Mouse (Mus musculus): ENCODE measurements at regions not wholly inside any gene's neighbourhood (a gene's known extent, or its start where the extent isn't known, plus 50 kb on each side); places are given as distances from the start of the nearest gene placed in this dataset.

DNA sequence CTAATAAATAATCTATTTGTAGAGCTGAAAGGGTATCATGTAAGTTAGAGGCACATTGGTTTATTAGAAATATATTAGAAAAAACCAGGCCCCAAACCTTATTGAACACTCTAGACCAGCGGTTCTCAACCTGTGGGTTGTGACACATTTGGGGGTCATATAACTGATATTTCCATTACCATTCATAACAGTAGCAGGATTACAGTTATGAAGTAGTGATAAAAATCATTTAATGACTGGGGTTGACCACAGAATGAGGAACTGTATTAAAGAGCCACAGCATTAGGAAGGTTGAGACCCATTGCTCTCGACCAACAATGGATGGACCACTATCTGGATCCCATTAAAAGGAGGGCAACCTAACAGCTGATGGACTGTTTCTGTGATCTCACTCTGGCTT lies 92.8 kb upstream of the F13a1 start:
- WGBS = 85% methylated on average over 2 of the region's 2 CpGs
- H3K36me3 ChIP-seq = no peaks in the 10 kb centered on the region
- ATAC-seq (ENCODE audit: insufficient number of reproducible peaks, insufficient read depth, low FRiP score, low TSS enrichment) = no peak
- no peak overlapping the region for H3K27ac ChIP-seq
- no peak overlapping the region for H3K4me2 ChIP-seq (replicated peaks)
- no peaks in the 10 kb centered on the region for H3K4me1 ChIP-seq
- no peak overlapping the region for H3K9ac ChIP-seq
- no peaks in the 10 kb centered on the region for H3K27me3 ChIP-seq
- no peaks in the 10 kb centered on the region for H3K9me3 ChIP-seq
- H3K4me3 ChIP-seq = no peak overlapping the region

DNA sequence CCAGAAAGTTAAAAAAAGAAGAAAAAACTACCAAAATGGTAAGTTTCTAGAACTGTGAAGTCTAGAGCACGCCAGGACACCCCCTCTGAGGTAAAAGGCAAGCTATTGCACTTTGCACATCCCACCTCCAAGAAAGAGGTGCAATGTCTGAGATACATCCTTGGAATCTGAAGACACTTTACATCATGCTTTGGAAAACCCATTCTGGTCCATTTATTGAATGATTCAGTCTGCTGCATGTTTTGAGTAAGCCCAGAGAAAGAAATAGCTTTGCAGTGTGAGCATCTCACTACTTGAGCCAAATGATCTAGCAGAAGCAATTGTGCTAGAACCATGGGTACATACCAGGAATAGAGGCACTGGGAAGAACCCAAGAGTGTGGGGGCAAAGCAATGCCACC lies 85.1 kb upstream of the F13a1 start:
- Histone ChIP-seq H3K9ac (no peak overlapping the region), H3K4me1 (no peaks in the 10 kb centered on the region), H3K27me3 (no peaks in the 10 kb centered on the region), H3K27ac (no peak overlapping the region), H3K36me3 (no peaks in the 10 kb centered on the region), H3K4me3 (no peak overlapping the region), H3K9me3 (no peaks in the 10 kb centered on the region), H3K4me2 (replicated peaks) (no peak overlapping the region)
- 61% methylated on average over 1 of the region's 1 CpGs for WGBS
- ATAC-seq (ENCODE audit: insufficient number of reproducible peaks, insufficient read depth, low FRiP score, low TSS enrichment) = no peak

DNA sequence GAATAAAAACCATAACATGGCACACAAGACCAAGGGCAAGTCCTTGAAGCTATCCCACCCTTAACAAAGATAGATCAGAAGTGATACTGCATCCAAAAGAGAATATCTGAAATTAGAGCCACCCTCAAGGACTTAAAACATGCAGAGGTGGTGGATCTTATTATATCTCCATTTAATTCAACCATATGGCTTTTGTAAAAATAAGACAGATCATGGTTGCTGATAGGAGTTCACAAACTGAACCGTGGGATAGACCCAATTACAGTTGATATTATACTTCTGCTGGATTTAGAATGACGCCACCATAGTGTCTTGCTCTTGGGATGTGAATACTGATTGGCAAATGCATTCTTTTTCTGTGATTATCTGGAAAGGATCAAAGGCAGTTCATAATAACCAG lies 84.5 kb upstream of the F13a1 start:
- no peaks in the 10 kb centered on the region for H3K4me1 ChIP-seq
- 78% methylated on average over 2 of the region's 2 CpGs for WGBS

DNA sequence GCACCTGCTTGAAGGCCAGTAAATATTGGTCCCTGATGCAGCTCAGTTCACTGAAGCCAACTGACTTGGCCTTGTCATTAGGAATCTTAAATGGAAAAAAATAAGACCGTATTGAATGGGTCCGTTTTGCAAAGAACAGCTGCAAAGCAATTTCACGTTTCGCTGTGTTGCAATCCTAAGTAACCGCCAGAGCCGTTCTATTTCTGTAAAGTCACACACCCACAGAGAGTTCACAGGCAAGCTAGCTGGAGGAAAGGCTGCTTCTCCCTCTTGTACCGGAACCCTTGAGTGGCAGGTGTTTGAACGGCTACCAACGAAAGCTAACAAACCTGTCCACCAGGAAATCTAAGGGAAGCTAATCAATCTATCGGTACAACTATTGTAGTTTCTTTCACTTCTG lies 80.6 kb upstream of the F13a1 start:
- Histone ChIP-seq H3K4me3 (no peak overlapping the region), H3K27me3 (no peaks in the 10 kb centered on the region), H3K36me3 (no peaks in the 10 kb centered on the region), H3K9ac (no peak overlapping the region), H3K9me3 (no peaks in the 10 kb centered on the region), H3K4me1 (no peaks in the 10 kb centered on the region), H3K27ac (no peak overlapping the region), H3K4me2 (replicated peaks) (no peak overlapping the region)
- 91% methylated on average over 10 of the region's 10 CpGs for WGBS
- no peak for ATAC-seq (ENCODE audit: insufficient number of reproducible peaks, insufficient read depth, low FRiP score, low TSS enrichment)

More for the DNA sequence above, 84.5 kb upstream of the F13a1 start:
- Histone ChIP-seq H3K4me3 (no peak overlapping the region), H3K27ac (no peak overlapping the region), H3K36me3 (no peaks in the 10 kb centered on the region), H3K9ac (no peak overlapping the region), H3K4me2 (replicated peaks) (no peak overlapping the region), H3K9me3 (no peaks in the 10 kb centered on the region), H3K27me3 (no peaks in the 10 kb centered on the region)
- no peak for ATAC-seq (ENCODE audit: insufficient number of reproducible peaks, insufficient read depth, low FRiP score, low TSS enrichment)

DNA sequence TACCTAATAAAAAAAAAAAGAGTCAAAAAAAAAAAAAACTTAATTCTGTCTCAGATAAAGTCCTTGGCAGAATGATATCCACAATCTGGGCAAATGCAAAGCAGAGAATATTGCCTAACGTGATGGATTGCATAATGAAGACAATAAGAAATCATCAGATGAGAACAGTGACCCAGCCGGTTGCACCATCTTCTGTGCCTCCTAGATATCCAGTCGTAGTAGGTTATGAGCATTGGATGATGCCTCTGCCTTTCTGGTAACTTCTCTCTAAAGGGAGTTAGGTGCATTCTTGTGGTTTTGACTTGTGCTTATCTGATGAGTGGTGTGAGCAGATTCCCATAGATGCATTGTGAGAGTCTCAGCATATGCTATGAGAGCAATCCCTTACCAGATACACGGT lies 71.6 kb upstream of the F13a1 start:
- 89% methylated on average over 4 of the region's 4 CpGs for WGBS
- H3K4me1 ChIP-seq = no peaks in the 10 kb centered on the region
- no peak overlapping the region for H3K4me2 ChIP-seq (replicated peaks)
- no peaks in the 10 kb centered on the region for H3K27me3 ChIP-seq
- no peak overlapping the region for H3K4me3 ChIP-seq
- no peak overlapping the region for H3K27ac ChIP-seq
- no peak for ATAC-seq (ENCODE audit: insufficient number of reproducible peaks, insufficient read depth, low FRiP score, low TSS enrichment)
- no peak overlapping the region for H3K9ac ChIP-seq
- H3K9me3 ChIP-seq = no peaks in the 10 kb centered on the region
- no peaks in the 10 kb centered on the region for H3K36me3 ChIP-seq

DNA sequence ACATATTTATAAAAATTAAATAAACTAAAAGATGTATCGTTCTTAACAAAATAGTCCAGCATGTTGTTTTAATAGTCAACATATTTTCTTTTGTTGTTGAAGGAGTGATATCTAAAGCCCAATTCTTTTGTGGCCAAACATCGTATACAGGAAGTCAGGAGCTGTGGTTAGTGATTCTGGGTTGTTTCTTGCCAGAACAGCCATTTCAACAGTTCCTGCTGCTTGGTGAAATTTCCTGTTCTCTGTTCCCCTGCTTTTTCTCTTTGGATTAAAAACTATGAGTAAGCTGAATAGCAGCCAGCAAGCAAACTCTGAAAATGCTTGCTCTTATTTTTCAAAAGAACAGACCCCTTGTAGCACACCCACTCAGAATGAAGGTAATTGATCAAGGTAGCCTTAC lies 70.2 kb upstream of the F13a1 start:
- ATAC-seq (ENCODE audit: insufficient number of reproducible peaks, insufficient read depth, low FRiP score, low TSS enrichment) = no peak
- no peaks in the 10 kb centered on the region for H3K36me3 ChIP-seq
- no peaks in the 10 kb centered on the region for H3K4me1 ChIP-seq
- no peak overlapping the region for H3K9ac ChIP-seq
- H3K9me3 ChIP-seq = no peaks in the 10 kb centered on the region
- H3K4me2 ChIP-seq (replicated peaks) = no peak overlapping the region
- H3K27ac ChIP-seq = no peak overlapping the region
- no peaks in the 10 kb centered on the region for H3K27me3 ChIP-seq
- 74% methylated on average over 2 of the region's 2 CpGs for WGBS
- H3K4me3 ChIP-seq = no peak overlapping the region

DNA sequence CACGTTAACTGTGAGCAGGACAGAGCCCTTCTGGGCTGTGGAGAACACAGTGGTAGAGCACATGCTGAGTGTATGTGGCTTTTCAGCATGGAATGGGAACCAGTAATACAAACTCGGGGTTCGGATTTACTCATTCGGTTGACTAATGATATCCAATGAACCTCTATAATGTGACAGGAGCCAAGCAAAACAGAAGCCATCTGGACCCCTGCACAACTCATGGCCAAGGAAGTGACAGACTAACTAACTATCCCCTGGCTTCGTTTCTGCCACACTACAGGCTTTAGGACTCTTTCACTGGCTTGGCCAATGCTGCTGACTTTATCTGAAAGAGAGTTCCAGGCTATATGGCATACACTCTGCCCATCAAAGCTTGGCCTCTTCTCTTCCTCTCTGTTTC lies 64.3 kb upstream of the F13a1 start:
- no peaks in the 10 kb centered on the region for H3K9me3 ChIP-seq
- H3K36me3 ChIP-seq = no peaks in the 10 kb centered on the region
- no peak overlapping the region for H3K27ac ChIP-seq
- H3K27me3 ChIP-seq = no peaks in the 10 kb centered on the region
- 86% methylated on average over 5 of the region's 5 CpGs for WGBS
- ATAC-seq (ENCODE audit: insufficient number of reproducible peaks, insufficient read depth, low FRiP score, low TSS enrichment) = no peak
- H3K9ac ChIP-seq = no peak overlapping the region
- no peaks in the 10 kb centered on the region for H3K4me1 ChIP-seq
- H3K4me3 ChIP-seq = no peak overlapping the region
- H3K4me2 ChIP-seq (replicated peaks) = no peak overlapping the region

DNA sequence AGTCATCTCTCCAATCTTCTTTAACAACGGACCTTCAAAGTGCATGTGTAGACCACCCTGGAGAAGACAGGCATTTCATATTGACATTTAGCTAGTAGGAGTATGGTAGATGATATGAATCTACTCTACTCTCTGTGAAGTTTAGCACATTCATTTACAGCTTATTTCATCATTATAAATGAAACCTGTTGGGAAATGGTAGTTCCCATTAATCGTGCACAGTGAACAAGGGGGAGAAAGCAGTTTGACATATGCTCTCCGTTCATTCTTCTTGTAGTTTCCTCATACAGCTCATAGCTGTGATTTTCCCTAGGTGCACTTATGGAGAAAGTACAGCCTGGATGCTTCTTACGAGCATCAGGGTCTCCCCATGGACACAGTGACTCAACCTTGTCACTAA lies 61.7 kb upstream of the F13a1 start:
- 81% methylated on average over 4 of the region's 4 CpGs for WGBS
- no peak for ATAC-seq (ENCODE audit: insufficient number of reproducible peaks, insufficient read depth, low FRiP score, low TSS enrichment)
- Histone ChIP-seq H3K4me1 (no peaks in the 10 kb centered on the region), H3K4me2 (replicated peaks) (no peak overlapping the region), H3K36me3 (no peaks in the 10 kb centered on the region), H3K4me3 (no peak overlapping the region), H3K9ac (no peak overlapping the region), H3K9me3 (no peaks in the 10 kb centered on the region), H3K27ac (no peak overlapping the region), H3K27me3 (no peaks in the 10 kb centered on the region)

DNA sequence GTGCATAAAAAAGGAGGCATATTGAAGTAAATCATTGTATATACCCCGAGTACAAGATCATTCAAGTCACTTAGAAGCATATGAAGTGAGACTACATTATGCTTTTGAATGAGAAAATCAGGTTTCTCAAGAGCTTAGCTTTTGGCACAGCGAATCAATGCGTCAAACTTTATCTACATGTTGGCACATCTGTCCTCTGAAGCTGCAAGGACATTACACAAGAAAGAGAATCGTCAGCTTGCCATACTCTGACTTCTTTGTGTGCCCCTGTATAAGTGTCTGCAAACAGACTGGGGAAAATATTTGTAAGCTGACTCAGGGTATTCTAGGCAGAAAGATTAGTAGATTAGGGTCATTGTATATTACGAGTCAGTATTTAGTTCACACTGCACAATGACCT lies 57.7 kb upstream of the F13a1 start:
- WGBS = 77% methylated on average over 5 of the region's 5 CpGs
- H3K4me3 ChIP-seq = no peak overlapping the region
- no peak overlapping the region for H3K9ac ChIP-seq
- no peak overlapping the region for H3K27ac ChIP-seq
- no peaks in the 10 kb centered on the region for H3K4me1 ChIP-seq
- H3K9me3 ChIP-seq = no peaks in the 10 kb centered on the region
- ATAC-seq (ENCODE audit: insufficient number of reproducible peaks, insufficient read depth, low FRiP score, low TSS enrichment) = no peak
- no peaks in the 10 kb centered on the region for H3K36me3 ChIP-seq
- H3K27me3 ChIP-seq = no peaks in the 10 kb centered on the region
- no peak overlapping the region for H3K4me2 ChIP-seq (replicated peaks)

DNA sequence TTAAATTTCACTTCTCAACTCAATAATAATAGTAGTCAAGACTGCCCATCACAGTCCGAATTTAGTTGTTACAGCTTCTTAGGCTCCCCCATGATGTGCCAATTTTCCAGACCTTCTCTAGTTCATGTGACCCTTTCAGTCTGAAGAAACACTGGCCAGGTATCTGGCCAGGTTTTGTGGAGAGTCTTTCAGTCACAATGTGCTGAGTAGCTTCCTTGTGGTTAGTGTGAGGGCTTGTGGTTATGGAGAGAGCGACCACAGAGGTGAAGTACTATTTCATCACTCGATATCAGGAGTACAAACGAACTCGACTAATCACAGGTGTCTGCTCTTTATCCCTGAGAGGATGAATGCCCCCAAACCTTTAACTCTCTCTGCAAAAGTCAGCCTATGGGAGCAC lies 56.0 kb upstream of the F13a1 start:
- Histone ChIP-seq H3K4me2 (replicated peaks) (no peak overlapping the region), H3K36me3 (no peaks in the 10 kb centered on the region), H3K9me3 (no peaks in the 10 kb centered on the region), H3K4me3 (no peak overlapping the region), H3K27ac (no peak overlapping the region), H3K4me1 (no peaks in the 10 kb centered on the region), H3K9ac (no peak overlapping the region), H3K27me3 (no peaks in the 10 kb centered on the region)
- no peak for ATAC-seq (ENCODE audit: insufficient number of reproducible peaks, insufficient read depth, low FRiP score, low TSS enrichment)
- WGBS = 88% methylated on average over 5 of the region's 5 CpGs

DNA sequence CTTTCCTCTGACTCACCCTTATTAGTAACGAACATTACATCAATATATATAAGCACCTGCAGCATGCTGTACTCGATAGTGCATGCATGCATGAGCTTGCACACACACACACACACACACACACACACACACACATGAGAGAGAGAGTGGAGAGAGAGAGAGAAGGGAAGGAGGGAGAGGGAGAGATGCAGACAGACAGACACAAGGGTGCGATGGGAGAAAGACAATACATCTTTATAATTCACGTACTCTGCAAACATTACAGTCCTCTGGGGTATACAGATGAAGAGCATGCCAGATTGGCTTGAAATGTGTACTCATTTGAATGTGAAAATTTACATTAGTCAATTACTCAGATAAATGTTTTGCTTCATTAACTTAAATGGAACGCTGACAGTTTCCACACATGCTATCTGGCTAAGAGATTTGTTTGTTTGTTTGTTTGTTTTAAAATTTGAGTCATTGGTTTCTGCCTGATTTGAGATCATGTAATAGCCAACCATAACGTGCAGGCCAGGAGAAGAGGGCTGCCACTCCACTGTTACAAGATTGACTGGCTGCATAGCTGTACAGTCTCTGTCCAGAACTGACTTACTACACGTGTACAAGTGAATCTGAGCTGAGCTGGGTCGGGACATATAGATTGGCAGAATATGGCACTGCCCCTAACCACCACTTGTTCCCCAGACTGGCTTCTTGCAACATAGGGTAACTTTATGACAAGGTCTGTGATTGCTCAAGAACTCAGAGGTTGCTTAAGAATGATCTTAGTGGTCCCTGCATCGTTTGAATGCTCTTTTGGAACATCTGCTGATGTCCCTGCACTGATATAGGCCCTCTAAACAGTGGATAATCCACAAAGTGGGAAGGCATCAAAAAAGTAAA lies 54.6 kb upstream of the F13a1 start:
- Histone ChIP-seq H3K9ac (no peak overlapping the region), H3K4me1 (no peaks in the 10 kb centered on the region), H3K4me3 (no peak overlapping the region), H3K27me3 (no peaks in the 10 kb centered on the region), H3K4me2 (replicated peaks) (no peak overlapping the region), H3K9me3 (no peaks in the 10 kb centered on the region), H3K36me3 (no peaks in the 10 kb centered on the region), H3K27ac (no peak overlapping the region)
- WGBS = 76% methylated on average over 9 of the region's 9 CpGs
- ATAC-seq (ENCODE audit: insufficient number of reproducible peaks, insufficient read depth, low FRiP score, low TSS enrichment) = no peak

DNA sequence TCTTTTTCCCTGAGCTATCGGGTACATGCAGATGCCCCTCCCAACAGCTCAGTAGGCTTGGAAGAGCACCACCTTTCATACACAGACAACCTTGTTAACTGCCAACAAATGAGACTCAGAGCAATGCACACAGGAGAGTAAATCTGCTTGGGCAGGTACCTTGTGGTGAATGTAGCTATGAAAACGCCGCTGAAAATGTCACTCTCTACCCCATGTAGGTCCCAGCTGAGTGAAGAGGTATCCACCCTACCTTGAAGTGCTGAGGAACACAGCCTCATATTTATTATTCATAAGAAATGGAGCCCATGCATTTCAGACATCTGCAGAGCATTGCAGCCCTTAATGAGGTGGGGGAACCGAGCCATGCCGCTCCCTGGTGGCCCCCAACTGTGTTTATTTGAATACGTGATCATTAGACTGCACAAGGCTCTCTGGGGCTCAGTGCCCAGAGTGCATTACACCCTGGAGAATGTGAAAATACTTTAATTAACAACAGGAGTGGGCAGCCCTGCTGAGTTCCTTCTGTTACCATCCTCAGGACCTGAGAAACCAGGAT lies 53.8 kb upstream of the F13a1 start:
- WGBS = 42% methylated on average over 6 of the region's 6 CpGs
- no peaks in the 10 kb centered on the region for H3K4me1 ChIP-seq
- H3K27ac ChIP-seq = no peak overlapping the region
- no peak overlapping the region for H3K4me3 ChIP-seq
- no peaks in the 10 kb centered on the region for H3K27me3 ChIP-seq
- no peak overlapping the region for H3K4me2 ChIP-seq (replicated peaks)
- peak; percentile 47; the same call in 1 of the 2 replicates for ATAC-seq (ENCODE audit: insufficient number of reproducible peaks, insufficient read depth, low FRiP score, low TSS enrichment)
- no peaks in the 10 kb centered on the region for H3K36me3 ChIP-seq
- no peaks in the 10 kb centered on the region for H3K9me3 ChIP-seq
- no peak overlapping the region for H3K9ac ChIP-seq

All from embryonic facial prominence, embryonic 12.5 days (tissue).